Mouse (Mus musculus) kidney, adult 18-20 months (tissue): Measurements from ENCODE around the gene Frk.
"Not testable (repeated sequence)": the region's sequence is repeated elsewhere in the genome, so short reads cannot be mapped to it uniquely, and the experiment has no call there.

ENCODE experiments used
- DNase-seq: peaks from one replicate; pipeline ENCODE4 v3.0.0; 2021

Frk gene

GRCm38 (mm10) chr10:34618490-34618889 is 135.3 kb downstream of the Frk start:
- no peak for DNase-seq

DNA sequence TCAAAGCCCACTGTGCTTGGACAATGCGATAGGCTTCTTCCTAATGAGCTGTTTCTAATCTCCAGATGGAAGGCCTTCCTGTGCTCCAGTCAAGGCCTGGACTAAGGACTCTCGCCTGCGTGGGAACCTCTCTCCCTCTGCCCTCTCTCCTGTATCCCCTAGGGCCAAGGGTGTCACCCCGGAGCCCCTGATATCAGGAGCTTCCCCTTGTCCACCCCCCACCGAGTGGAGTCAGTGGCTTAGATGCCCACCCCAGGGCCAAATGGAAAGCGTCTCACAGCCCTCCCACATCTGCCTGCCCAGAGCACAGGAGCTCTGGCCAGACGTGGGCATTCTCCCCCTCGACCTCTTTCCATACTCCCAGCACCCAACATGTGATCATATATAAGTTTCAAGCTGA is 137.3 kb downstream of the Frk start:
- DNase-seq: not testable (repeated sequence)

GRCm38 (mm10) chr10:34638245-34638644 is 155.0 kb downstream of the Frk start:
- DNase-seq: no peak
